Mouse (Mus musculus) megakaryocyte, embryonic 14.5 days (primary cell): ENCODE results near the gene Calm3. TPM values are rescaled to one million over a fixed set of nuclear protein-coding genes. Genes with fewer than 3 reads are reported as not detected.

Experiments used
- H3K27me3 ChIP-seq: replicated peaks from 2 replicates; pipeline ENCODE3; 2012; ENCODE audit warnings: inconsistent platforms
- H3K36me3 ChIP-seq: replicated peaks from 2 replicates; pipeline ENCODE3; 2012; ENCODE audit warnings: low read length, inconsistent platforms, mixed read lengths
- H3K4me1 ChIP-seq: 2 replicates; pipeline ENCODE4 v1.6.1; 2012; ENCODE audit warnings: inconsistent platforms
- H3K4me3 ChIP-seq: replicated peaks from 2 replicates; pipeline ENCODE3; 2012; ENCODE audit warnings: moderate library complexity, mild to moderate bottlenecking, inconsistent platforms
- H3K9me3 ChIP-seq: 2 replicates; pipeline ENCODE4 v1.6.1; 2012; ENCODE audit warnings: inconsistent platforms
- FLI1 ChIP-seq: IDR thresholded peaks from 2 replicates; pipeline ENCODE4 v1.6.1; 2012; ENCODE audit warnings: low read length, inconsistent platforms, mixed read lengths
- GATA1 ChIP-seq: IDR thresholded peaks from 3 replicates; pipeline ENCODE4 v1.6.1; 2012; ENCODE audit warnings: mixed read lengths, low read length, inconsistent platforms, borderline replicate concordance
- polyA plus RNA-seq: library from polyadenylated mRNA; stranded (reverse); fragments of >175 nt; gene quantifications from 2 replicates; pipeline ENCODE4 v1.2.3, GENCODE M21; 2012; ENCODE audit warnings: low replicate concordance; ENCODE audit not compliant: insufficient read depth

Gene Calm3
- polyA plus RNA-seq, 1 experiment, result 866 TPM

GRCm38 (mm10) chr7:16915461-16916340, 8.2 kb downstream of the Calm3 start:
- Histone ChIP-seq H3K4me3 (no peak overlapping the region), H3K9me3 (no peaks in the 10 kb centered on the region), H3K4me1 (peaks cover 88% of the 10 kb centered on the region), H3K27me3 (no peaks in the 10 kb centered on the region), H3K36me3 (peaks cover 97% of the 10 kb centered on the region)
- TF ChIP-seq GATA1, result no peak
- TF ChIP-seq FLI1, result no peak

DNA sequence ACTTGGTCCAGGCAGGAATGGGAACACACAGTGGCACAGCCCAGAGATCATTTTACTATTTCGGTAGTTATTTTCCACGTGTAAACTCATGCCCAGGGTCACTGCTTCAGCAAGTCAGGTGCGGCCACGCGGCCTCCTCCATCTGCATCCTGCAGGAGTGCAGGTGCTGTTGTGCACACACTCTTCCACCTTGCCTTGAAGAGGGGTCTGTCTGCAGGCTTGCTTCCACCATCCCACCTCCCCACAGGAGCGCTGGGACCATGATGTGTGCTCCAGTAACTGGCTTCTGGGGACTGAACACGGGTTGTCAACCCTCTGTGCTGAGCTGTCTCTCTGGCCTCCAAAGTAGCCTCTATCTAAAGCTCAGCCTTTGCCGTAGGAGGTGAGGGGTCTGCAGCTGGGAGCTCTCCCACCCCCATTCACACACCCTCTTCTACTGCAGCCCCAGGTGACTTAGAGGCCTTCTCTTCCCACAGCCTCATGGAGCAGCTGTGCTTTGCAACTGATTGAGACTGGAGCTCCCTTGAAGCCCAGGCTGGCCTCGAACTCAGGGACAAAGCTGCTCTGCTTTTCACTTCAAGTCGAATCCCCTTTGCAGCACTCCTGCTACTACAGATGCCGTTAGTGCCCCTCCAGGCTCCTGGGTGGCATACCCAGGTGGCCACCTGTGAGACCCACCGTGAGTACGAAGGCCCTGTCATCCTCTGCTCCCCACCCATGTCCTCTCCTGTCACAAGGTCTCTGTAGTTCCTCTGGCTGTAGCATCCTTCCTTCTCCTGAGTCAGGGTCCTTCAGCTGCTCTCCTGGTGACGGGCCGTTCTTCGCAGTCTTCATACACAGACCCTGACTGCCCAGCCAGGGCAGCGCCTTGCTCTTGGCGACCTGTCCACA, 9.2 kb downstream of the Calm3 start:
- Histone ChIP-seq H3K27me3 (no peaks in the 10 kb centered on the region), H3K9me3 (no peaks in the 10 kb centered on the region), H3K4me1 (peaks cover 88% of the 10 kb centered on the region), H3K4me3 (no peak overlapping the region), H3K36me3 (peaks cover 98% of the 10 kb centered on the region)
- TF ChIP-seq GATA1 (no peak), FLI1 (no peak)

- Histone ChIP-seq H3K4me1 (peaks cover 88% of the 10 kb centered on the region), H3K36me3 (peaks cover 98% of the 10 kb centered on the region)
Measured at GRCm38 (mm10) chr7:16913806-16914452, 10.0 kb downstream of the Calm3 start.

GRCm38 (mm10) chr7:16912360-16912759, 11.6 kb downstream of the Calm3 start:
- H3K4me3 ChIP-seq, result no peak overlapping the region
- TF ChIP-seq GATA1 (no peak), FLI1 (no peak)
- H3K9me3 ChIP-seq, result no peaks in the 10 kb centered on the region
- H3K4me1 ChIP-seq, result peaks cover 90% of the 10 kb centered on the region
- H3K27me3 ChIP-seq, result no peaks in the 10 kb centered on the region
- peaks cover 98% of the 10 kb centered on the region for H3K36me3 ChIP-seq

More at GRCm38 (mm10) chr7:16913806-16914452, 10.0 kb downstream of the Calm3 start:
- Histone ChIP-seq H3K4me3 (peak overlapping the region; percentile 62), H3K9me3 (no peaks in the 10 kb centered on the region), H3K27me3 (no peaks in the 10 kb centered on the region)
- TF ChIP-seq FLI1, result no peak
- TF ChIP-seq GATA1, result no peak

- peak overlapping the region; percentile 23 for H3K4me3 ChIP-seq
- H3K4me1 ChIP-seq, result peaks cover 92% of the 10 kb centered on the region
- H3K27me3 ChIP-seq, result no peaks in the 10 kb centered on the region
- H3K36me3 ChIP-seq, result peaks cover 98% of the 10 kb centered on the region
- H3K9me3 ChIP-seq, result no peaks in the 10 kb centered on the region
- TF ChIP-seq FLI1, result no peak
- TF ChIP-seq GATA1, result no peak
Measured at GRCm38 (mm10) chr7:16911904-16912303, 12.0 kb downstream of the Calm3 start.

DNA sequence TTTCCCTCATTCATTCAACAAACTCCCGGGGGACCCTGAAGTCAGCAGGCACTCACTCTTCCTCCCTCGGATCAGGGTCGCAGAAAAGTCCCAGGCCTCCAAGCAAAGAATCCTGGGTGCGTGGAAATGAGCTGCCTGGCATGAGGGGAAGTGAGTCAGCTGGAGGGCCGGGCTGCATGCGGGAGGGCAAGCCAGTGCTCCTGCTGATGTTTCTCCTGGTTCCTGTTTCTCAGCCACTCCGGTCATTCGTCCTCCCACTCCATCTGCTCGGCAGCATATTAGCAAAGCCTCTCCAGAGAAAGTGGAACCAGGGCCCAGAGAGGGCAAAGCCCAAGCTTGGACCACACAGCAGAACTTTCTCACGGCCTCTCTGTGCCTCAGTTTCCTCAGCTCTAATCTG, 14.0 kb downstream of the Calm3 start:
- Histone ChIP-seq H3K4me3 (peak overlapping the region; percentile 94), H3K9me3 (no peaks in the 10 kb centered on the region), H3K4me1 (peaks cover 100% of the 10 kb centered on the region), H3K36me3 (peaks cover 82% of the 10 kb centered on the region), H3K27me3 (no peaks in the 10 kb centered on the region)
- no peak for TF ChIP-seq GATA1
- no peak for TF ChIP-seq FLI1

DNA sequence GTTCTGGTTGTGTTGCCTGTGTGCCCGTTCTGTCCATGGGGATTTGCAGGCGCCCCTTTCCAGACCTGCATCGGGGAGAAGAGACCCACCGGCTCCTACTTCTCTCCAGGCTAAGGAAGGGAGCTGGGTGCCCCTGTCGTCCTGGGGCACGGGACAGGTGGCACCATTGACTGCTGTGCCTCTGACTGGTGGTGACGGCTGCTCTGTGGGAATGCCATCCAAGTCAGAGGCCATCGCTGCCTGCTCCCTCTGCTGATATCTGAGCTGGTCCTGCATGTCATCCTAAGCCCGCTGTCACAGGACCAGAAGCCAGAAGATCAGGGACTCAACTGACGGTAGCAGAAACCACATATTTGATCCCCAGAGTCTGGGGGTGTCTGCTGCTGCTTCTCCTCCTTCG, 15.1 kb downstream of the Calm3 start:
- H3K4me1 ChIP-seq, result peaks cover 100% of the 10 kb centered on the region
- peak overlapping the region; percentile 94 for H3K4me3 ChIP-seq
- no peaks in the 10 kb centered on the region for H3K9me3 ChIP-seq
- peaks cover 71% of the 10 kb centered on the region for H3K36me3 ChIP-seq
- H3K27me3 ChIP-seq, result no peaks in the 10 kb centered on the region
- TF ChIP-seq FLI1 (no peak), GATA1 (no peak)

- H3K9me3 ChIP-seq, result no peaks in the 10 kb centered on the region
- peak overlapping the region; percentile 94 for H3K4me3 ChIP-seq
- TF ChIP-seq GATA1, result no peak
- TF ChIP-seq FLI1, result no peak
- peaks cover 100% of the 10 kb centered on the region for H3K4me1 ChIP-seq
- no peaks in the 10 kb centered on the region for H3K27me3 ChIP-seq
- H3K36me3 ChIP-seq, result peaks cover 66% of the 10 kb centered on the region
Measured at GRCm38 (mm10) chr7:16908367-16908766, 15.5 kb downstream of the Calm3 start.

GRCm38 (mm10) chr7:16907842-16908241, 16.1 kb downstream of the Calm3 start:
- H3K4me1 ChIP-seq, result peaks cover 100% of the 10 kb centered on the region
- peak overlapping the region; percentile 94 for H3K4me3 ChIP-seq
- H3K36me3 ChIP-seq, result peaks cover 62% of the 10 kb centered on the region
- H3K27me3 ChIP-seq, result no peaks in the 10 kb centered on the region
- TF ChIP-seq FLI1, result no peak
- no peak for TF ChIP-seq GATA1
- H3K9me3 ChIP-seq, result no peaks in the 10 kb centered on the region
